Mouse (Mus musculus) retina, adult 2 months (tissue): ENCODE data around the gene Tmem120b.

Experiments
- DNase-seq: peaks from one replicate; pipeline ENCODE4 v3.0.0-alpha.2; 2012; ENCODE audit warnings: low read depth, low spot score

The Tmem120b gene

GRCm38 (mm10) chr5:123128426-123129169 is 60.4 kb downstream of the Tmem120b start:
- DNase-seq: no peak

DNA sequence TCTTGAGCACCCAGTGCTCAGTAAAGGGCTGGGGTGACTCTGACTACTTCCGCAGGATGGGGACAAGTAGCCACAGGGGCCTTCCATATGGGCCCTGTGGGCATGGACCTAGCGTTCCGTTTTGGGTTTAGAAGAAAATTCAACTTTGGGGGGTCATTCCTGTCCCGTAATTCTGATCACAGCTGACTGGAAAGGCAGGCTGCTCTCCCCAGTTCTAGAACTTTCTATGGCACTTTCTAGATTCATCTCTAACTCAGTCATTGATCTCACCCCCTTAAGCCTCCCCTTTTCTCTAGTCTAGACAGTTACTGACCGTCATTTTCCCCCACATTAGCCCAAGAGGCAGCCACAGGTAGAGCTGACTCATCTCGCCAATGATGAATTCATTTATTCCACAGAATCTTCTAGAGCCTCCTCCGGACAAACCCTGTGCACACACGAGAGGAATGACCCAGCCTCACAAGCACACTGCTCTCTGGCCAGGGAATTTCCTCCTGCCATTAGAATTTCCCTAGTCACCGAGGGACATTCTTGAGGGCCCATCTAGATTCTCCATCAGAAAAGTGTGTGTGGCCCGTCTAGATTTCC is 61.0 kb downstream of the Tmem120b start:
- no peak for DNase-seq

DNA sequence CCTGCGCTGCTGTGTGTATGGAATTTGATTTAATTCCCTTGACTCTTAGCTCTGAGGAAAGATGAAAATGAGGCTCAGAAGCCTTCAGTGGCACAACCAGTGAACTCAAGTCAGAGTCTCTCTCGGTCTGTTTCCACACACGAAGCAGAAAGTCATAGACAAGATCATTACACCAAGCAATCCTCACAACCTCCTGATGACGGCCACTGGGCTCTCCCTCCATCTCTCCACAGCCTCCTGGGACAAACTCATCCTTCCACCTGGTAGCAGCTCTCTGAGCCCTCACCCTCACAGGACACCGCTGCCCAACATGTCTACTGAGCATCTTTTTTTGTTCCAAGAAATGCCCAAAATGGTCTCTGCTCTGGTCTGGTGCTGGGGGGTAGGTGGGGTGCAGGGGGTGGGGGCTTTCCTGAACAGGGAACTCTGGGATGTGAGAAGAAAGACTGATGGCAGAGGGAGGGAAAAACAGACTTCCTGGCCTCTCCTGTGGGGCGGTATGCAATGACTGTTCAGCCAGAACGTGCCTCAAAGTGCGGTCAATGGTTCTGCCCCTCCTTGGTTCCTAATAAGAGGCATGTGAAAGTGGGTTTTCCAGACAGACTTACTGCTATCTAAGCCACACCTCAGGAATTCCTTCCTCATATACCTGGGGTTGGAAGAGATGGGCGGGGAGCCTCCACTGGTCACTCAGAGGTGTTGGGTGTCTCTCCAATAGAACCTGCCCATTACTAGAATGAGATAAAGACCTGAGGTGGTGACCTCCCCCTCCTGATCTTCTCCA is 62.0 kb downstream of the Tmem120b start:
- DNase-seq: no peak

GRCm38 (mm10) chr5:123130814-123131148 is 62.6 kb downstream of the Tmem120b start:
- no peak for DNase-seq

DNA sequence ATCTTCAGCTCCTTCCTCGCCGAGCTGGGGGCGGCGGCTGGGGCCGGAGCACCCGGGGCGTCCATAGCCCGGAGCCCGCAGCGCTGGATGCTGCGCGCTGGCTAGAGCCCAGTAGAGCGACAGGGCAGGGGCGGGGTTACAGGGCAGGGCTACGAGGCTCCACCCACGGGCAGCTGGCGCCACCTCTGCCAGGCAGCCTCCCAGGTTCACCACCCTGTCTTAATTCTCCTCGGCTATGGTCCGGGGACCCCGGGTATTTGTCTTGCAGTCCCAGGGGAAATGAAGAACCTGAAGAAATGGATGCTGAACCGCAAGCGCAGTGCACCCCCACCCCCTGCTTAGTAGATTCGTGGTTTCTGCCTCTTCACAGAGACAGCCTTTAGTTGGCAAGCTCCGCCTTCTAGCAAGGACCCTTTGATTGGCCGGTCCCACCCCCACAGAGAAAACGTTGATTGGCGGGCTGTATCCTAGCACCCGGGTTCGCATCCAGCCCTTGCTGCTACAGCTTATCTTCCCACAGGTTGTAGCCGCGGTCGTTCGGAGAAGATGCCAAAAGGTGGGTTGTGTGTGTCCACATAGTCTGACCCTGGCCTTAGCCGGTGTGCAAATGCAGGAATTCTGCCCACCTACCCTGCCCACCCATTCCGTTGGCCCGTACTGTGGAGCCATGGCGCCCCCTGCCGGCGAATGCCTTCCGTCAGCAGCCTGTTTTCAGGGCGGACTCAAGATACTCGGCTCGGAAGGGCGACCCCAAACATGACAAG is 64.3 kb downstream of the Tmem120b start, which contains the start of gene Rhof:
Rhof (minus strand) TSS at position 385 of the 764 bp plus-strand sequence.
- no peak for DNase-seq

DNA sequence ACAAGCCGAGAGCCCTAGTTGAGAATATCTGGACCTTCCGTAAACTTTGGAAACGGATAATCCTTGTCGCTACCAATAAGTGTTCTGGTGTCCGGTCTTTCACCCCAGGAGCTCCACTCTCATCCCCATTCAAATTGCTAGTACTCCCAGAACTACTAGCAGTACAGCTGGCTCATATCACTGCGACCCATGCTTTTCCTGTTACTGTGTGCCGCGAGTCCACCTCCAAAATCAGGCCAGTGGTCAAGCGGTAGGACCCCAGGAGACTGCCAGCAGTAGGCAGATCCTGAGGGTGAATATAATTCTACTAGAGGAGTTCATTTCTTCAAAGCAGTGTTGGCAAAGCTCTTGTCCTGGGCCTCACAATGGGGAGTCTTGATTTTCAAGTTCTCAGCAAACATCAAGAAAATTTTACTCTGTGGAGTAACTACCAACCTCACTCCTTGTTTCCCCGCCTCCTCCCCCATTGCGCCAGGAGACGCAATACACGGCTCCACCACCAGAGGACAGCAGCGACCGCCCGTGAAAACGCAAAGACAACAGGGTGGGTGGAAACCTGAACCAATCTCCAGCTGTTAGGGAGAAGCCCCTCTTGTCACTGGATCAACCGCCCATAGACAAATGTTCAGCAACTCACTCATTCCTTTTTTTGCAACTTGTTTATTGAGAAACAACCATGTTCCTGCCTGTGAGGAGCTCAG is 65.0 kb downstream of the Tmem120b start:
- no peak for DNase-seq

GRCm38 (mm10) chr5:123133784-123134143 is 65.5 kb downstream of the Tmem120b start:
- no peak for DNase-seq

- DNase-seq: no peak
Observed at GRCm38 (mm10) chr5:123134186-123134874, 66.1 kb downstream of the Tmem120b start.

- DNase-seq: no peak
Observed at GRCm38 (mm10) chr5:123134875-123135382, 66.7 kb downstream of the Tmem120b start.

DNA sequence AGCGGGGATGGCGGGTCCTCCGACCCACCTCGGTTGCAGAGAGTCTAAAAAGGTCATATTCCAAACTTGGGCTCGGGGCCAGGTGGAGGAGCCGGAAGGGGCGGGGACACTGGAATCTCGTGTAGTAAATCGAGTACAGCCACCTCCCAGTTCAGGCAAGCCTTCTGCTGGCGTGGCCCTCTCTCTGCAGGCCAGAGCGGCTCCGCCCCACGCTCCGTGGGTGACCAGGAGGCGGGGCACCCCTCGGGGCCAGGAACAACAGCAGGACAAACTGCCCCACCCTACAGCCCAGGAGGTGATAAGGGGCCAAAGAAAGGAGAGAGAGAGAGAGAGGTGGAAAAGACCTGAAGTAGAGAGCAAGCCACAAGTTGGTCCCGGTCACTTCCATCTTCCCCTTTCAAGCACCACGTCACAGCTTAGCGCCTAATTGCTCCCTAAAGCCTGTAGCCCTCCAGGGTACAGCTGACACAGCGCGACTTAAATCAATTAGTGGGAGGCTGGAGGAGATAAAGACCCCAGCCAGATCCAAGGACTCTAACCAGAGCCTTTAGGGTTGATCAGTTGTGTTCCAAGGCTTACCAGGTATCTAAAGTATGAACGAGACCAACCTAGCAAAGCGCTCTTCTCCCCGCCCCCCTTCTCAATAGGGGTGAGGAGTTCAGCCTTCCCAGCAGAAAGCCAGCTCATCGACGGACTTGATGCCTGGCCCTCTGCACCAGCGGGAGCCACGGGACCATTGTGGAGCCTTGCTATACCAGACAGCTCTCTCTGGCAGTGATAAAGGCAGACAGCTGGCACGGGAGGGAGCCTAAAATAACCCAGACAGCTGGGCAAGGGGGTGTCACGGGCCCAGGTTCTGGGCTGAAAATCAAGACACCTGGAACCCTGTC is 67.5 kb downstream of the Tmem120b start:
- no peak for DNase-seq

DNA sequence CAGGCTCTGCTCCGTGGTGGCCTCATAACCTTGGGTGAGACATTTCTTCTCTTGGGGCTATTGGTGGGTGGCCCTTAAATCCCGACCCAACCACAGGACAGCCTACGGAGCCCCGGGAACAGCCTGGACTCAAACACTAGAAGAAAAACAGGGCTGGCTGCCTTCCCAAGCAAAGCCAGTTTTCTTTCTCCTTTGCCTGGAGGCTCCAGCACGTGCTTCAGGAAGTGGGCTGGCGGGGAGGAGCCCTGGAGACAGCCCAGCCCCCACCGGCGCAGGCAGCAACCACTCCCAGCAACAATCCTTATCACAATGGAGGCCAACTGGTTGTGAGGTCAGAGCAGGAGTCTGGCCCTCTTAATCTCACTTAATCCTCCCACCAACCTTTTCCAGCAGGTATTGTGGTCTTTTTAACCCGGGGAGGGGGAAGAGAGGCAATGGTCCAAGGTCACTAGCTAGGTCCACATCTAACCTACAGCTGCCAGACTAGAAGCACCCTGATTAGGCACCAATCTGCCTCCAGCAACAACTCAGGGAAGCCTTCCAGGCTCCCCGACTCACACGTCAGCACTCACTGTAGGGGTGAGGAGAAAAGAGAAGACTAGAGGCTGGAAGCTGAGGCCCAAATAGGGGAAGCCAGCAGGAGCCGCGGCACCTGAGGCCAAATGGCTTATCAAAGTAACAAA is 68.3 kb downstream of the Tmem120b start:
- no peak for DNase-seq

- DNase-seq: no peak
Observed at GRCm38 (mm10) chr5:123137044-123137909, 69.1 kb downstream of the Tmem120b start.

DNA sequence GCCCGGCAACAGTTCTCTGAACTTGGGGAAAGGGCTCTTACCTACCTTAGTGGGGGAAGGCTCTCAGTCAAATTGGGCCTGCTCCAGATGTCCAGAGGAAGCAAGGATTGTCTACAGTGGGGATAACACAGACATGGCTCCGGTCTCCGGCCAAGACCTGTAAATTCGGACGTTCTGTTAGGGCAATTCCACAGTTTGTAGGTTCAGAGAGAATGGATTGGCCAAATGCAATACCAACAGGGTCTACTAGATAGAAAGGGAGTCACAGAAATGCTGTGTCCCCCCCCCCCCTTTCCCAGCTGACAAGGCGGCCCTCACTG is 69.7 kb downstream of the Tmem120b start:
- no peak for DNase-seq

GRCm38 (mm10) chr5:123138230-123138911 is 70.2 kb downstream of the Tmem120b start:
- DNase-seq: no peak

DNA sequence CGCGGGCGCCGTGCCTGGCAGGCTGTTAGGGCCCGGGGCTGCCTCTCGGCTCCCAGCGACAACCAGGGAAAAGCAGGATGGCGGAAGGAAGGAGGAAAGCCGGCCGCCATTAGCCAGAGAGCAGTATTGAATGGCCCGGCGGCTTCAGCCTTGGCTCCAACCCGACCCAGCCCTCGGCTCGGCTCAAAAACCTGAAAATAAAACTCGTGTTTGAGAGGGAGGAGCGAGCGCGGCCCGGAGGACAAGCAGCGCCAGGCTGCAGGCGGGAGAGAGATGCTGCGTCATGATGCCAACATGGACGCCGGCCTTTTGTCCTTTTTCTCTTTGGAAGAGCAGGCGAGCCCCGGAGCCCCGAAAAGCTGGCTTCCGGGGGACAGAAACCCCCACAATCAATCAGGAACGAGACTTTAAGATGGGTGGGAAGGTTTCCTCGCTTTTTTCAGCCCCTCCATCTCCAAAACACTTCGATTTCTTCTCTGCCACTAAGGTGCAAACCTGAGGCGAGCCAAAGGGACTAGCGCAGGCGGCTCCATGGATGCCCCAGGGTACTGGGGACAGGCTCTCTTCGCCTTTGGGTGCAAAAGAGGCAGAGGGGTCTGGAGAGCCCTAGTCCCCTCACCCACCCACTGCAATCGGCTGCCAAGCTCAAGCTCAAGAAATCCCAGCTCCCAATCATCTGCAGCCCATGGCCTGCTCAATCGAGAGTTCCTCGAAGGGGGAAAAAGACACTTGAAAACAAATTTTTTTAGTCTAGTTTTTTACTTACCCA is 70.9 kb downstream of the Tmem120b start:
- DNase-seq: no peak

- DNase-seq: no peak
Observed at GRCm38 (mm10) chr5:123139722-123140627, 71.8 kb downstream of the Tmem120b start.
